Mouse (Mus musculus) C2C12 (cell line): ENCODE measurements around the gene Taok1.

Source experiments
- CEBPB ChIP-seq: IDR thresholded peaks from one replicate; pipeline ENCODE4 v1.6.1; 2011; ENCODE audit warnings: low read depth, mild to moderate bottlenecking, control low read depth, moderate library complexity
- CTCF ChIP-seq: IDR thresholded peaks from one replicate; pipeline ENCODE4 v1.5.1; 2011; ENCODE audit not compliant: control insufficient read depth, insufficient read depth, insufficient read length
- FOSL1 ChIP-seq: IDR thresholded peaks from one replicate; pipeline ENCODE4 v1.8.0; 2011; ENCODE audit warnings: mild to moderate bottlenecking, low read length; ENCODE audit not compliant: poor library complexity, insufficient read depth, severe bottlenecking
- MAX ChIP-seq: IDR thresholded peaks from one replicate; pipeline ENCODE4 v1.6.1; 2011; ENCODE audit warnings: mild to moderate bottlenecking, control low read depth
- MYOD1 ChIP-seq: IDR thresholded peaks from one replicate; pipeline ENCODE4 v1.6.1; 2011; ENCODE audit warnings: low read depth; ENCODE audit not compliant: control insufficient read depth, insufficient read length
- USF1 ChIP-seq: IDR thresholded peaks from one replicate; pipeline ENCODE4 v1.6.1; 2011; ENCODE audit warnings: low read depth, mild to moderate bottlenecking, control low read depth, moderate library complexity

DNA sequence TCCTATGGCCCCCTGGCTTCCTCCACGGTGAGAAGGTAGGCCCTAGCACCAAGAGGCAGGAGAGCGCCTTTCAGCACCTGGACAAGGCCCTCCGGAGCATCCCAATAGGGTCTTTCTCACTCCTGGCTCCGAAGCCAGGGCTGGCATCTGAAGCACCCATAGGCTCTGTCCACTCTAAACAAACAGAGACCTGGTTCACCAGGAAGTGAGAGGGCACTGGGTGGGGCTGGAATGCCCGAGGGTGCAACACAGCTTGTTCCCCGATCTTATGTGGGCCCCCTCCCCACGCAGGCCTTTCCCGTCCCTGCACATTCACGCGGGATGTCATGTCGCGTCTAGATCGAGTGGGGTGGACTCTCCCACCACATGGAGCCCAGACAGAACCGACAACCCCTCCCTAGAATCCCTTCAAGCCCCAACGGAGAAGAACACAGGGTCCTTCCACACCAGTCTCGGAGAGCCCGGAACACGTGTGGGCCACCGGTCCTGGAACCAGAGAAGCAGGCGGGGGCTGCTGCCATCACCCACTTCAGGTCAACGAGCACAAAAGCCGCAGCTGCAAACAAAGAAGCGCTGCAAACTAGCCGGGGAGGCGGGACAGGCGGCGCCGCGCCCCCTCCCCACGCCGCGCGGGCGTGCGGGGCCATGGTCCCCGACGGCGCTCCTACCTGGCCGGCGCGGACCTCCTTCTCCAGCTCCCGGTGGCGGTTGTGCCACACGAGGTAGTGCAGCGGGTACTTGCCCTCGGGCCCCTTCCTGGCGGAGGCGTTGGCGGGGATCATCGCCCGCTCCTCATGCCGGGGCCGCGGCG, 118.6 kb downstream of the Taok1 start:
- no peak for TF ChIP-seq CTCF
- no peak for TF ChIP-seq CEBPB
- no peak for TF ChIP-seq USF1
- TF ChIP-seq MAX: no peak
- TF ChIP-seq MYOD1: no peak
- TF ChIP-seq FOSL1: no peak
